Mouse (Mus musculus) kidney, embryonic 16.5 days (tissue): ENCODE results near the gene Zfp599. TPM values are rescaled to one million over a fixed set of nuclear protein-coding genes. Genes with fewer than 3 reads are reported as not detected.
"Not testable (repeated sequence)": the region's sequence is repeated elsewhere in the genome, so short reads cannot be mapped to it uniquely, and the experiment has no call there.

Experiments
- ATAC-seq: fragments of 200-750 bp; cut with Nextera tagmentation; 2 replicates; pipeline ENCODE4 v1.8.0; 2017; ENCODE audit warnings: moderate TSS enrichment; ENCODE audit not compliant: low FRiP score, low TSS enrichment
- H3K27ac ChIP-seq: fragments of 300-500 bp; sonication (generic); 2 replicates; pipeline ENCODE4 v1.5.1; 2014; ENCODE audit warnings: low read length
- H3K27me3 ChIP-seq: fragments of 300-500 bp; sonication (generic); 2 replicates; pipeline ENCODE4 v1.6.1; 2014; ENCODE audit warnings: low read length, control low read depth, mixed read lengths; ENCODE audit not compliant: insufficient read depth
- H3K36me3 ChIP-seq: fragments of 300-500 bp; sonication (generic); 2 replicates; pipeline ENCODE4 v1.6.1; 2014; ENCODE audit warnings: low read length, control low read depth, mixed read lengths; ENCODE audit not compliant: insufficient read depth
- H3K4me1 ChIP-seq: fragments of 300-500 bp; sonication (generic); 2 replicates; pipeline ENCODE4 v1.6.1; 2014; ENCODE audit warnings: low read length, control low read depth, mixed read lengths; ENCODE audit not compliant: insufficient read depth
- H3K4me2 ChIP-seq: fragments of 300-500 bp; sonication (generic); replicated peaks from 2 replicates; pipeline ENCODE4 v1.6.1; 2014; ENCODE audit warnings: low read depth, low read length
- H3K4me3 ChIP-seq: fragments of 300-500 bp; sonication (generic); 2 replicates; pipeline ENCODE4 v1.5.1; 2014; ENCODE audit warnings: mild to moderate bottlenecking, low read length
- H3K9ac ChIP-seq: fragments of 300-500 bp; sonication (generic); replicated peaks from 2 replicates; pipeline ENCODE4 v1.6.1; 2014; ENCODE audit warnings: low read length
- H3K9me3 ChIP-seq: fragments of 300-500 bp; sonication (generic); 2 replicates; pipeline ENCODE4 v1.6.1; 2016; ENCODE audit warnings: low read length, control low read depth
- WGBS: fragments of 180-500 bp; shearing (Covaris S2); extraction: QIAGEN DNeasy Blood & Tissue Kit; methylation state at CpG from one replicate; pipeline ENCODE4 v1.1.7; 2014; 5-methylcytosine and 5-hydroxymethylcytosine counted together
- polyA plus RNA-seq: library from polyadenylated mRNA; unstranded; fragments of >200 nt; fragmentation: Nextera tagmentation; extraction: Ambion mirVana; gene quantifications from 2 replicates; pipeline ENCODE4 v1.2.1, GENCODE M21; 2015

Gene Zfp599
- polyA plus RNA-seq, 1 experiment from 2014 or later, result 4.9 TPM

- H3K27ac ChIP-seq, result no peak overlapping the region
- 25% methylated on average over 3 of the region's 3 CpGs for WGBS
- peak overlapping the region; percentile 76 for H3K4me3 ChIP-seq
- H3K4me2 ChIP-seq, result peak overlapping the region; percentile 77
- H3K4me1 ChIP-seq, result no peaks in the 10 kb centered on the region
- H3K9me3 ChIP-seq, result peaks cover 9% of the 10 kb centered on the region
- peaks cover 17% of the 10 kb centered on the region for H3K36me3 ChIP-seq
- ATAC-seq, result no peak
- no peak overlapping the region; the same call in 1 of the 2 replicates for H3K9ac ChIP-seq
- H3K27me3 ChIP-seq, result no peaks in the 10 kb centered on the region
Measured at GRCm38 (mm10) chr9:22260092-22260422, 362 bp upstream of the Zfp599 start.

GRCm38 (mm10) chr9:22258784-22259183 lies 911 bp downstream of the Zfp599 start:
- H3K9ac ChIP-seq, result peak overlapping the region; percentile 86
- 80% methylated on average over 8 of the region's 8 CpGs for WGBS
- H3K4me2 ChIP-seq, result peak overlapping the region; percentile 77
- H3K4me1 ChIP-seq, result no peaks in the 10 kb centered on the region
- peak overlapping the region; percentile 76 for H3K4me3 ChIP-seq
- no peak overlapping the region for H3K27ac ChIP-seq
- H3K36me3 ChIP-seq, result peaks cover 22% of the 10 kb centered on the region
- no peak for ATAC-seq
- no peaks in the 10 kb centered on the region for H3K27me3 ChIP-seq
- H3K9me3 ChIP-seq, result peaks cover 15% of the 10 kb centered on the region

GRCm38 (mm10) chr9:22256579-22256978 lies 3.1 kb downstream of the Zfp599 start:
- H3K4me3 ChIP-seq, result no peak overlapping the region
- peaks cover 39% of the 10 kb centered on the region for H3K36me3 ChIP-seq
- H3K4me1 ChIP-seq, result no peaks in the 10 kb centered on the region
- ATAC-seq, result no peak
- peaks cover 21% of the 10 kb centered on the region for H3K9me3 ChIP-seq
- no peaks in the 10 kb centered on the region for H3K27me3 ChIP-seq
- H3K9ac ChIP-seq, result no peak overlapping the region
- H3K27ac ChIP-seq, result no peak overlapping the region
- WGBS, result 90% methylated on average over 4 of the region's 4 CpGs
- H3K4me2 ChIP-seq, result no peak overlapping the region

- H3K36me3 ChIP-seq, result peaks cover 83% of the 10 kb centered on the region
- H3K4me2 ChIP-seq, result no peak overlapping the region
- no peak overlapping the region for H3K27ac ChIP-seq
- ATAC-seq, result no peak
- H3K27me3 ChIP-seq, result no peaks in the 10 kb centered on the region
- 98% methylated on average over 2 of the region's 2 CpGs for WGBS
- H3K9me3 ChIP-seq, result peaks cover 44% of the 10 kb centered on the region
- H3K9ac ChIP-seq, result no peak overlapping the region
- no peak overlapping the region for H3K4me3 ChIP-seq
- no peaks in the 10 kb centered on the region for H3K4me1 ChIP-seq
Measured at GRCm38 (mm10) chr9:22244242-22244641, 15.5 kb downstream of the Zfp599 start.

- H3K27ac ChIP-seq, result no peak overlapping the region
- H3K9ac ChIP-seq, result no peak overlapping the region
- no peak for ATAC-seq
- H3K36me3 ChIP-seq, result peaks cover 84% of the 10 kb centered on the region
- peaks cover 23% of the 10 kb centered on the region; the same call in 1 of the 2 replicates for H3K9me3 ChIP-seq
- no peak overlapping the region for H3K4me3 ChIP-seq
- no peak overlapping the region for H3K4me2 ChIP-seq
- H3K27me3 ChIP-seq, result no peaks in the 10 kb centered on the region
- WGBS, result 96% methylated on average over 4 of the region's 4 CpGs
- H3K4me1 ChIP-seq, result no peaks in the 10 kb centered on the region
Measured at GRCm38 (mm10) chr9:22240001-22240400, 19.7 kb downstream of the Zfp599 start.

- H3K4me1 ChIP-seq, result peaks cover 4% of the 10 kb centered on the region
- 0 out of 2 replicates have a peak, but pooled peaks cover 2% of the 10 kb centered on the region for H3K9me3 ChIP-seq
- H3K9ac ChIP-seq, result no peak overlapping the region
- no peak for ATAC-seq
- peaks cover 7% of the 10 kb centered on the region for H3K36me3 ChIP-seq
- no peak overlapping the region for H3K27ac ChIP-seq
- no peak overlapping the region for H3K4me2 ChIP-seq
- no peaks in the 10 kb centered on the region for H3K27me3 ChIP-seq
- no peak overlapping the region for H3K4me3 ChIP-seq
Measured at GRCm38 (mm10) chr9:22230556-22230955, 29.1 kb downstream of the Zfp599 start.

GRCm38 (mm10) chr9:22230061-22230460 lies 29.6 kb downstream of the Zfp599 start:
- H3K4me3 ChIP-seq, result no peak overlapping the region
- no peaks in the 10 kb centered on the region for H3K27me3 ChIP-seq
- WGBS, result 94% methylated on average over 3 of the region's 3 CpGs
- peaks cover 2% of the 10 kb centered on the region for H3K36me3 ChIP-seq
- H3K27ac ChIP-seq, result no peak overlapping the region
- H3K9ac ChIP-seq, result no peak overlapping the region
- peaks cover 4% of the 10 kb centered on the region for H3K4me1 ChIP-seq
- H3K9me3 ChIP-seq, result 0 out of 2 replicates have a peak, but pooled peaks cover 2% of the 10 kb centered on the region
- ATAC-seq, result no peak
- H3K4me2 ChIP-seq, result no peak overlapping the region

GRCm38 (mm10) chr9:22229386-22230026 lies 30.2 kb downstream of the Zfp599 start:
- Histone ChIP-seq H3K36me3 (no peaks in the 10 kb centered on the region), H3K27me3 (no peaks in the 10 kb centered on the region), H3K9me3 (0 out of 2 replicates have a peak, but pooled peaks cover 2% of the 10 kb centered on the region), H3K9ac (no peak overlapping the region), H3K4me1 (peaks cover 4% of the 10 kb centered on the region), H3K4me2 (no peak overlapping the region), H3K27ac (no peak overlapping the region), H3K4me3 (no peak overlapping the region)
- no peak for ATAC-seq
- 89% methylated on average over 6 of the region's 7 CpGs for WGBS

- no peak for ATAC-seq
- H3K36me3 ChIP-seq, result no peaks in the 10 kb centered on the region
- H3K9ac ChIP-seq, result no peak overlapping the region
- no peak overlapping the region for H3K4me2 ChIP-seq
- no peaks in the 10 kb centered on the region for H3K27me3 ChIP-seq
- H3K9me3 ChIP-seq, result 0 out of 2 replicates have a peak, but pooled peaks cover 2% of the 10 kb centered on the region
- no peak overlapping the region for H3K27ac ChIP-seq
- no peak overlapping the region for H3K4me3 ChIP-seq
- peaks cover 4% of the 10 kb centered on the region for H3K4me1 ChIP-seq
- WGBS, result 82% methylated on average over 15 of the region's 15 CpGs
Measured at GRCm38 (mm10) chr9:22226846-22227245, 32.8 kb downstream of the Zfp599 start.

- not testable (repeated sequence) for H3K4me1 ChIP-seq, H3K27ac ChIP-seq, H3K27me3 ChIP-seq, H3K36me3 ChIP-seq, ATAC-seq, H3K9me3 ChIP-seq
- H3K4me3 ChIP-seq, result peak overlapping the region; percentile 73
- H3K9ac ChIP-seq, result peak overlapping the region; percentile 83; the same call in 1 of the 2 replicates
- WGBS, result 70% methylated on average over 7 of the region's 7 CpGs
- H3K4me2 ChIP-seq, result peak overlapping the region; percentile 83
Measured at GRCm38 (mm10) chr9:22226389-22226673, 33.4 kb downstream of the Zfp599 start.
